Mouse (Mus musculus) bone marrow, adult 2 months (tissue): ENCODE data around the gene Rad51b.

Experiments
- CTCF ChIP-seq: fragments of 200-500 bp; IDR thresholded peaks from 2 replicates; pipeline ENCODE4 v1.5.1; 2011; ENCODE audit warnings: low read length, control low read depth; ENCODE audit not compliant: control insufficient read depth, insufficient read depth
- POLR2A ChIP-seq: fragments of 200-500 bp; IDR thresholded peaks from 2 replicates; pipeline ENCODE4 v1.6.1; 2011; ENCODE audit warnings: low read depth, mild to moderate bottlenecking, control low read depth, low read length, borderline replicate concordance; ENCODE audit not compliant: control insufficient read depth

- TF ChIP-seq CTCF (no peak), POLR2A (no peak)
Observed at GRCm38 (mm10) chr12:79553056-79553455, 256.0 kb downstream of the Rad51b start.
